Mouse (Mus musculus) CD4-positive naive resting alpha-beta T cell, adult 76 days (primary cell): ENCODE results near the gene Gid8. TPM values are rescaled to one million over a fixed set of nuclear protein-coding genes. Genes with fewer than 3 reads are reported as not detected.

Source experiments
- total RNA-seq: library from RNA; stranded (reverse); gene quantifications from one replicate; pipeline ENCODE4 v1.2.4, GENCODE M21; 2023

Gid8 gene
- total RNA-seq = 52.0 TPM

DNA sequence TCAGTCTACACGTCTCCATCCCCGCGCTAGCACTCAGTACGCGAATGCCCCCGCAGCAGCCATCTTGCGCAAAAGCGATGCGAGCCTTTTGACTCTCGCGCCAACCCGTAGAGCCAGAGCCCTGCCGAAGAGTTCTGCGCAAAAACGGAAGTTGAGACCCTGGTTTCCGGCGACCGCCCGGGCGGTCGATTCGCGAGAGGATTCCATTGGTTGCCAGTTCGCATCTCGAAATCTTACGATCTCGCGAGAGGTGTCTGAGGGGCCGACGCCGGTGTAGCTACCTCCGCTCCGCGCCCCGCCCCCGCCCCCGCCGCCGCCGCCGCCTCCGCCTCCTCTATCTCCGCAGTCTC, at the start of gene Gid8, which contains the start of gene Dido1:
TSS of gene Gid8 (plus strand) at position 195 of the 350 bp plus-strand sequence.
TSS of gene Dido1 (minus strand) at position 77 of the 350 bp plus-strand sequence.

DNA sequence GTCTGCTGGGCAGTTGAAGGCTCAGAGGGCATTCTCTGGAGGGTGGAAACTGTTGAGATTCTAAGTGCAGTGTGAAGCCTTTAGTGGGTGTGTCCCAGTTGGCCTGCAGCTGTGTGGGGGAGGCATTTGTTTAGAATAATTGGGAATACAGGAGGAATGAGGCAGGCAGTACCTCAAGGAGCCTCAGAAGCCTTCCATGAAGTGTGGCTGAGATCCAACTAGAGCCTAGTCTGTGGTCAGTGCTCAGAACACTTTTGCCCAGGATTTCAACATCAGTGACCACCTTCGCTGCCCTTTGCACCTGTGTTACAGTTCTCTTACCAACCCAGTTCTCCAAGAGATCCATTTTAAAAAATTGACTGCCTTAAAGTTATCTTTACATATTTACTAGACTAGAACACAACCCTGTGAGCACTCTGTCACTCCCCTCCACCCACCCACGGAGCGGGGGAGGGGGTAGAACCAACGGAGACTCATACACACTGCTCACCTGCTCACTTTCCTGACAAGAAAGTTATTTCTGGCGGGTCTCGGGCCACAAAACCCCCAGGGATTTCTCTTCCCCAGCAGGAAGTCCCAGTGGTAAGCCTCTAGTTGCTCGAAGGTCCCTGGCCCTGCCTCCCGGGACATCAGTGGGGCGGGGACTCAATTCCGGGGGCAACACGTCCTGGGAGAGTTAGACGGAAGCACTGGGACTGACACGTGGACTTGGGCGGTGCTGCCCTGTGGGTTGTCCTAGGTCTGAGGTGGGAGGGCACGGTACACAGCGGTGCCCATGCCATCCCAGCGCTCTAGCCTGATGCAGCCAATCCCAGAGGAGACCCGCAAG, 14.9 kb downstream of the Gid8 start, which contains the start of gene Slc17a9:
TSS of gene Slc17a9 (plus strand) at position 679 of the 829 bp plus-strand sequence.

Other genes starting within 250 kb of the Gid8 start
- gene Ntsr1, start 210.1 kb upstream of the Gid8 start, total RNA-seq = not detected
- gene Mrgbp, start 128.8 kb upstream of the Gid8 start, total RNA-seq = 44.3 TPM
- gene Ogfr, start 120.9 kb upstream of the Gid8 start, total RNA-seq = 86.5 TPM
- gene Col9a3, start 112.3 kb upstream of the Gid8 start, total RNA-seq = 3.6 TPM
- not detected for gene Tcfl5, start 67.4 kb upstream of the Gid8 start, total RNA-seq
- 101 TPM for gene Dido1, start 118 bp upstream of the Gid8 start, total RNA-seq
- 52.9 TPM for gene Slc17a9, start 15.1 kb downstream of the Gid8 start, total RNA-seq
- gene Bhlhe23, start 66.8 kb downstream of the Gid8 start, total RNA-seq = not detected
- 98.8 TPM for gene Ythdf1, start 210.8 kb downstream of the Gid8 start, total RNA-seq
- gene Birc7, start 218.9 kb downstream of the Gid8 start, total RNA-seq = not detected
- gene Nkain4, start 244.6 kb downstream of the Gid8 start, total RNA-seq = not detected